Mouse (Mus musculus) liver, embryonic 16.5 days (tissue): Measurements from ENCODE around the gene Aff4. TPM values are rescaled to one million over a fixed set of nuclear protein-coding genes. Genes with fewer than 3 reads are reported as not detected.
"Not testable (repeated sequence)": the region's sequence is repeated elsewhere in the genome, so short reads cannot be mapped to it uniquely, and the experiment has no call there.

Experiments used
- ATAC-seq: fragments of 200-750 bp; cut with Nextera tagmentation; 2 replicates; pipeline ENCODE4 v1.8.0; 2017; ENCODE audit warnings: low read depth, mild to moderate bottlenecking, moderate number of reproducible peaks, moderate library complexity
- H3K27ac ChIP-seq: fragments of 300-500 bp; sonication (generic); 2 replicates; pipeline ENCODE4 v1.5.1; 2014; ENCODE audit warnings: mild to moderate bottlenecking, low read length
- H3K27me3 ChIP-seq: fragments of 300-500 bp; sonication (generic); 2 replicates; pipeline ENCODE4 v1.6.1; 2014; ENCODE audit warnings: low read depth, low read length, mixed read lengths; ENCODE audit not compliant: control insufficient read depth, insufficient read depth
- H3K36me3 ChIP-seq: fragments of 300-500 bp; sonication (generic); 2 replicates; pipeline ENCODE4 v1.6.1; 2014; ENCODE audit warnings: mild to moderate bottlenecking; ENCODE audit not compliant: control insufficient read depth, insufficient read depth
- H3K4me1 ChIP-seq: fragments of 300-500 bp; sonication (generic); 2 replicates; pipeline ENCODE4 v1.6.1; 2014; ENCODE audit warnings: low read depth, low read length, mixed read lengths; ENCODE audit not compliant: control insufficient read depth
- H3K4me2 ChIP-seq: fragments of 300-500 bp; sonication (generic); 2 replicates; pipeline ENCODE4 v1.6.1; 2014; ENCODE audit warnings: low read depth, low read length, mixed read lengths
- H3K4me3 ChIP-seq: fragments of 300-500 bp; sonication (generic); 2 replicates; pipeline ENCODE4 v1.5.1; 2014; ENCODE audit warnings: low read depth, mild to moderate bottlenecking, low read length
- H3K9ac ChIP-seq: fragments of 300-500 bp; sonication (generic); 2 replicates; pipeline ENCODE4 v1.6.1; 2014; ENCODE audit warnings: low read depth, low read length
- H3K9me3 ChIP-seq: fragments of 300-500 bp; sonication (generic); replicated peaks from 2 replicates; pipeline ENCODE4 v1.6.1; 2016; ENCODE audit warnings: low read length; ENCODE audit not compliant: control insufficient read depth
- WGBS: fragments of 180-500 bp; shearing (Covaris S2); extraction: QIAGEN DNeasy Blood & Tissue Kit; methylation state at CpG from one replicate; pipeline ENCODE4 v1.1.7; 2014; ENCODE audit not compliant: insufficient replicate concordance; 5-methylcytosine and 5-hydroxymethylcytosine counted together
- polyA plus RNA-seq: library from polyadenylated mRNA; unstranded; fragments of >200 nt; fragmentation: Nextera tagmentation; extraction: Ambion mirVana; gene quantifications from 2 replicates; pipeline ENCODE4 v1.2.1, GENCODE M21; 2015

Gene Aff4
- polyA plus RNA-seq, 1 experiment from 2014 or later, result 8.6 TPM

- no peak overlapping the region for H3K9ac ChIP-seq
- H3K36me3 ChIP-seq, result peaks cover 41% of the 10 kb centered on the region
- no peak overlapping the region for H3K4me2 ChIP-seq
- no peak overlapping the region for H3K4me3 ChIP-seq
- no peaks in the 10 kb centered on the region for H3K4me1 ChIP-seq
- H3K9me3 ChIP-seq, result no peaks in the 10 kb centered on the region
- no peaks in the 10 kb centered on the region for H3K27me3 ChIP-seq
- H3K27ac ChIP-seq, result no peak overlapping the region
- ATAC-seq, result no peak
Measured at GRCm38 (mm10) chr11:53411738-53412137, 61.1 kb downstream of the Aff4 start.

GRCm38 (mm10) chr11:53413871-53414270, 63.2 kb downstream of the Aff4 start:
- H3K4me2 ChIP-seq, result no peak overlapping the region
- no peak overlapping the region for H3K9ac ChIP-seq
- no peaks in the 10 kb centered on the region for H3K27me3 ChIP-seq
- H3K9me3 ChIP-seq, result no peaks in the 10 kb centered on the region
- H3K4me1 ChIP-seq, result no peaks in the 10 kb centered on the region
- 84% methylated on average over 4 of the region's 4 CpGs for WGBS
- no peak overlapping the region for H3K4me3 ChIP-seq
- H3K36me3 ChIP-seq, result peaks cover 39% of the 10 kb centered on the region
- H3K27ac ChIP-seq, result no peak overlapping the region
- no peak for ATAC-seq

- peak; percentile 59 for ATAC-seq
- Histone ChIP-seq H3K9ac (no peak overlapping the region), H3K36me3 (peaks cover 24% of the 10 kb centered on the region), H3K27me3 (no peaks in the 10 kb centered on the region), H3K9me3 (no peaks in the 10 kb centered on the region), H3K4me1 (no peaks in the 10 kb centered on the region), H3K4me3 (no peak overlapping the region), H3K27ac (no peak overlapping the region), H3K4me2 (no peak overlapping the region)
Measured at GRCm38 (mm10) chr11:53418048-53418447, 67.4 kb downstream of the Aff4 start.

- peak; percentile 82 for ATAC-seq
- H3K36me3 ChIP-seq, result peaks cover 2% of the 10 kb centered on the region; the same call in 1 of the 2 replicates
- H3K27me3 ChIP-seq, result no peaks in the 10 kb centered on the region
- no peaks in the 10 kb centered on the region for H3K9me3 ChIP-seq
- H3K4me3 ChIP-seq, result peak within 1 kb of the TSS; percentile 51
- peak within 1 kb of the TSS; percentile 36; the same call in 1 of the 2 replicates for H3K4me2 ChIP-seq
- H3K4me1 ChIP-seq, result no peaks in the 10 kb centered on the region
- H3K9ac ChIP-seq, result peak within 1 kb of the TSS; percentile 30; the same call in 1 of the 2 replicates
- peak within 1 kb of the TSS; percentile 74 for H3K27ac ChIP-seq
- 46% methylated on average over 4 of the region's 4 CpGs for WGBS
Measured at GRCm38 (mm10) chr11:53423036-53423435, 72.4 kb downstream of the Aff4 start, which contains the start of gene Leap2. Leap2 (minus strand) TSS chr11:53423170.

GRCm38 (mm10) chr11:53424826-53425225, 74.2 kb downstream of the Aff4 start:
- Histone ChIP-seq H3K4me1 (peaks cover 7% of the 10 kb centered on the region), H3K27ac (no peak overlapping the region)
- ATAC-seq, result 0 out of 2 replicates have a peak, but pooled peaks have one; percentile 30

GRCm38 (mm10) chr11:53425251-53425650, 74.6 kb downstream of the Aff4 start:
- H3K27ac ChIP-seq, result no peak overlapping the region
- WGBS, result 56% methylated on average over 3 of the region's 3 CpGs
- H3K4me1 ChIP-seq, result peaks cover 9% of the 10 kb centered on the region

More at GRCm38 (mm10) chr11:53424826-53425225, 74.2 kb downstream of the Aff4 start:
- Histone ChIP-seq H3K36me3 (peaks cover 12% of the 10 kb centered on the region), H3K9me3 (no peaks in the 10 kb centered on the region), H3K4me2 (no peak overlapping the region), H3K27me3 (no peaks in the 10 kb centered on the region), H3K4me3 (no peak overlapping the region), H3K9ac (no peak overlapping the region)
- 59% methylated on average over 2 of the region's 2 CpGs for WGBS

GRCm38 (mm10) chr11:53425711-53426255, 75.2 kb downstream of the Aff4 start:
- Histone ChIP-seq H3K4me3 (no peak overlapping the region), H3K36me3 (peaks cover 12% of the 10 kb centered on the region), H3K4me1 (peaks cover 9% of the 10 kb centered on the region), H3K27me3 (no peaks in the 10 kb centered on the region), H3K9ac (no peak overlapping the region), H3K4me2 (no peak overlapping the region), H3K9me3 (no peaks in the 10 kb centered on the region), H3K27ac (peak overlapping the region; percentile 31; the same call in 1 of the 2 replicates)
- 72% methylated on average over 6 of the region's 6 CpGs for WGBS
- ATAC-seq, result no peak

More at GRCm38 (mm10) chr11:53425251-53425650, 74.6 kb downstream of the Aff4 start:
- Histone ChIP-seq H3K9ac (no peak overlapping the region), H3K4me3 (no peak overlapping the region), H3K27me3 (no peaks in the 10 kb centered on the region), H3K9me3 (no peaks in the 10 kb centered on the region), H3K36me3 (peaks cover 12% of the 10 kb centered on the region), H3K4me2 (no peak overlapping the region)
- ATAC-seq, result no peak

GRCm38 (mm10) chr11:53426914-53427313, 76.3 kb downstream of the Aff4 start:
- H3K27me3 ChIP-seq, H3K9me3 ChIP-seq, H3K4me3 ChIP-seq, H3K4me2 ChIP-seq, H3K27ac ChIP-seq, H3K9ac ChIP-seq, ATAC-seq: not testable (repeated sequence)
- H3K36me3 ChIP-seq, result peaks cover 12% of the 10 kb centered on the region
- H3K4me1 ChIP-seq, result peaks cover 17% of the 10 kb centered on the region
- 77% methylated on average over 3 of the region's 3 CpGs for WGBS

- Histone ChIP-seq H3K9me3 (no peaks in the 10 kb centered on the region), H3K27me3 (no peaks in the 10 kb centered on the region), H3K4me3 (no peak overlapping the region), H3K9ac (no peak overlapping the region), H3K4me2 (no peak overlapping the region), H3K27ac (no peak overlapping the region), H3K4me1 (peaks cover 30% of the 10 kb centered on the region), H3K36me3 (peaks cover 12% of the 10 kb centered on the region)
- ATAC-seq, result no peak
- WGBS, result 76% methylated on average over 3 of the region's 3 CpGs
Measured at GRCm38 (mm10) chr11:53427993-53428715, 77.5 kb downstream of the Aff4 start.
